Mouse (Mus musculus): Measurements from ENCODE around the gene Gins2.

- no peak for TF ChIP-seq CTCF (IDR thresholded peaks at IDR 0.05 in 2 of 3, conservative IDR thresholded peaks at IDR 0.05 in 1 of 3; ENCODE audit: control insufficient read depth in 1 of 3, insufficient read depth in 1 of 3, low read depth in 2 of 3, low read length in 3 of 3, poor library complexity in 1 of 3, severe bottlenecking in 1 of 3)
- TF ChIP-seq POLR2AphosphoS2 (IDR thresholded peaks at IDR 0.05; ENCODE audit: low read length): no peak
- no peak for TF ChIP-seq ZKSCAN1 (IDR thresholded peaks at IDR 0.05; ENCODE audit: low read depth, low read length)
- TF ChIP-seq MYB (IDR thresholded peaks at IDR 0.05; ENCODE audit: low read depth, low read length): no peak
- TF ChIP-seq POLR2A (IDR thresholded peaks at IDR 0.05; ENCODE audit: control insufficient read depth in 1 of 2, insufficient read depth in 1 of 2, low read depth in 1 of 2, low read length in 2 of 2, poor library complexity in 1 of 2): no peak
- TF ChIP-seq EP300 (IDR thresholded peaks at IDR 0.05; ENCODE audit: low read depth in 1 of 2, low read length in 2 of 2): no peak
- TF ChIP-seq MAX (IDR thresholded peaks at IDR 0.05; ENCODE audit: low read length): no peak
- TF ChIP-seq RAD21 (IDR thresholded peaks at IDR 0.05; ENCODE audit: low read depth, low read length): no peak
- TF ChIP-seq GATA1 (IDR thresholded peaks at IDR 0.05; ENCODE audit: low read depth, low read length): no peak
- no peak for TF ChIP-seq MEF2A (IDR thresholded peaks at IDR 0.05; ENCODE audit: extremely low read depth, insufficient replicate concordance, low read depth, low read length, poor library complexity, severe bottlenecking)
- no peak for TF ChIP-seq UBTF (IDR thresholded peaks at IDR 0.05; ENCODE audit: borderline replicate concordance, insufficient read depth, low read depth, low read length)
- TF ChIP-seq NELFE (IDR thresholded peaks at IDR 0.05; ENCODE audit: low read depth, low read length): no peak
- TF ChIP-seq ELF1 (IDR thresholded peaks at IDR 0.05; ENCODE audit: low read depth, low read length): no peak
- TF ChIP-seq MAFK (IDR thresholded peaks at IDR 0.05; ENCODE audit: borderline replicate concordance, low read depth, low read length): no peak
Measured at GRCm38 (mm10) chr8:120577821-120578220, 11.3 kb downstream of the Gins2 start.
